ENCODE assay signal across 16 mouse cellular contexts in genomic region chr8:122313310-122313709, GRCm38 (mm10). TPM values are rescaled to one million over a fixed set of nuclear protein-coding genes. Genes with fewer than 3 reads are reported as not detected.
DNase-seq lines count a peak whose midpoint lies in the region; ATAC-seq and TF ChIP-seq lines count a peak whose summit lies in the region.
"Had no signal": no experiment of that assay in that cellular context is flagged by ENCODE, and none has a peak within 500 bp of the region (broad histone marks: within the 10 kb centered on the region; RNA-seq: fewer than 3 reads in every experiment).

No protein-coding gene starts in this region.

- 25% methylated on average over 12 of the region's 12 CpGs for WGBS in heart, embryonic 15.5 days
- WGBS in stomach, embryonic 14.5 days = 37% methylated on average over 12 of the region's 12 CpGs
- 42% methylated on average over 12 of the region's 12 CpGs for WGBS in stomach, postnatal 0 days
- WGBS in liver, embryonic 12.5 days (ENCODE audit: insufficient replicate concordance) = 4% methylated on average over 12 of the region's 12 CpGs

- peak overlapping the region; percentile 46 for H3K27ac ChIP-seq in heart, embryonic 15.5 days
- H3K27ac ChIP-seq in stomach, embryonic 14.5 days (ENCODE audit: low read length) = peak overlapping the region; percentile 12; the same call in 1 of the 2 replicates
- H3K27ac ChIP-seq in stomach, postnatal 0 days (replicated peaks) = no peak overlapping the region
- H3K27ac ChIP-seq in liver, embryonic 12.5 days = peak overlapping the region; percentile 97
- H3K27ac ChIP-seq: embryonic facial prominence, embryonic 15.5 days; hindbrain, embryonic 15.5 days; neural tube, embryonic 15.5 days had no signal

- peaks cover 12% of the 10 kb centered on the region; the same call in 1 of the 2 replicates for H3K36me3 ChIP-seq in heart, embryonic 15.5 days
- no peaks in the 10 kb centered on the region; the same call in 1 of the 2 replicates for H3K36me3 ChIP-seq in stomach, embryonic 14.5 days (ENCODE audit: control insufficient read depth, insufficient read depth, low read length)
- H3K36me3 ChIP-seq in stomach, postnatal 0 days (ENCODE audit: control insufficient read depth, insufficient read depth, low read length) = 0 out of 2 replicates have a peak, but pooled peaks cover under 1% of the 10 kb centered on the region
- peaks cover 98% of the 10 kb centered on the region for H3K36me3 ChIP-seq in liver, embryonic 12.5 days
- H3K36me3 ChIP-seq: embryonic facial prominence, embryonic 15.5 days; hindbrain, embryonic 15.5 days; neural tube, embryonic 15.5 days had no signal

- DNase-seq in heart, postnatal 10 days = no peak
- DNase-seq in stomach, postnatal 0 days (ENCODE audit: low spot score) = no peak
- DNase-seq in right cerebral cortex, postnatal 10 days (ENCODE audit: low spot score in 2 of 2) = no peak
- DNase-seq: adrenal gland, postnatal 10 days; kidney, postnatal 25 days; left cerebral cortex, postnatal 4 days; thymus, postnatal 36 days had no signal

- TF ChIP-seq EP300 in stomach, postnatal 0 days (optimal IDR thresholded peaks at IDR 0.05) = no peak

- no peak overlapping the region for H3K4me3 ChIP-seq in heart, embryonic 15.5 days
- H3K4me3 ChIP-seq in stomach, embryonic 14.5 days (ENCODE audit: low read depth, low read length) = no peak overlapping the region
- no peak overlapping the region for H3K4me3 ChIP-seq in stomach, postnatal 0 days (ENCODE audit: low read depth, low read length)
- peak overlapping the region; percentile 4; the same call in 1 of the 2 replicates for H3K4me3 ChIP-seq in liver, embryonic 12.5 days
- H3K4me3 ChIP-seq: embryonic facial prominence, embryonic 15.5 days; hindbrain, embryonic 15.5 days; neural tube, embryonic 15.5 days had no signal

- no peak overlapping the region for H3K4me2 ChIP-seq in heart, embryonic 15.5 days
- H3K4me2 ChIP-seq in stomach, embryonic 14.5 days (replicated peaks; ENCODE audit: low read depth, low read length) = no peak overlapping the region
- H3K4me2 ChIP-seq in stomach, postnatal 0 days (replicated peaks; ENCODE audit: low read depth) = no peak overlapping the region
- peak overlapping the region; percentile 49 for H3K4me2 ChIP-seq in liver, embryonic 12.5 days
- H3K4me2 ChIP-seq: embryonic facial prominence, embryonic 15.5 days; hindbrain, embryonic 15.5 days; neural tube, embryonic 15.5 days had no signal

- intact Hi-C loops in heart, postnatal 10 days (cut with DNase I) = loop anchor here (2.0 kb wide), 1 partner anchor 29 kb away; no protein-coding TSS in a partner anchor

- no peak for TF ChIP-seq CTCF in stomach, postnatal 0 days (IDR thresholded peaks at IDR 0.05; ENCODE audit: low read depth)

- peak; percentile 23; the same call in 1 of the 2 replicates for ATAC-seq in heart, embryonic 15.5 days (replicated peaks; ENCODE audit: insufficient number of reproducible peaks, insufficient read depth, low FRiP score, low read depth)
- ATAC-seq in stomach, embryonic 14.5 days (ENCODE audit: insufficient number of reproducible peaks, insufficient read depth, low FRiP score, low read depth) = peak; percentile 21; the same call in 1 of the 2 replicates
- no peak for ATAC-seq in stomach, postnatal 0 days (ENCODE audit: low FRiP score, low TSS enrichment)
- peak; percentile 61 for ATAC-seq in liver, embryonic 12.5 days
- no peak for ATAC-seq in inflammation-experienced regulatory T-cells, adult 6 months
- ATAC-seq: lung, postnatal 0 days had no signal

- peak overlapping the region; percentile 9; the same call in 1 of the 2 replicates for H3K9ac ChIP-seq in heart, embryonic 15.5 days
- H3K9ac ChIP-seq in stomach, embryonic 14.5 days (replicated peaks; ENCODE audit: low read depth, low read length) = no peak overlapping the region
- H3K9ac ChIP-seq in stomach, postnatal 0 days (ENCODE audit: low read length) = no peak overlapping the region
- H3K9ac ChIP-seq in liver, embryonic 12.5 days = peak overlapping the region; percentile 76
- H3K9ac ChIP-seq: embryonic facial prominence, embryonic 15.5 days; hindbrain, embryonic 15.5 days; neural tube, embryonic 15.5 days had no signal

- peaks cover 90% of the 10 kb centered on the region for H3K4me1 ChIP-seq in heart, embryonic 15.5 days (replicated peaks)
- peaks cover 37% of the 10 kb centered on the region for H3K4me1 ChIP-seq in stomach, embryonic 14.5 days (ENCODE audit: control insufficient read depth, insufficient read depth, low read length)
- H3K4me1 ChIP-seq in stomach, postnatal 0 days (replicated peaks; ENCODE audit: control insufficient read depth, insufficient read depth) = no peaks in the 10 kb centered on the region
- H3K4me1 ChIP-seq in liver, embryonic 12.5 days = peaks cover 100% of the 10 kb centered on the region
- H3K4me1 ChIP-seq: embryonic facial prominence, embryonic 15.5 days; neural tube, embryonic 15.5 days had no signal

- no peaks in the 10 kb centered on the region for H3K9me3 ChIP-seq in heart, embryonic 15.5 days (replicated peaks)
- H3K9me3 ChIP-seq in stomach, embryonic 14.5 days (ENCODE audit: control insufficient read depth, low read depth, low read length) = no peaks in the 10 kb centered on the region
- no peaks in the 10 kb centered on the region for H3K9me3 ChIP-seq in stomach, postnatal 0 days (ENCODE audit: control insufficient read depth, low read length)
- H3K9me3 ChIP-seq in liver, embryonic 12.5 days (replicated peaks) = no peaks in the 10 kb centered on the region
- H3K9me3 ChIP-seq: embryonic facial prominence, embryonic 15.5 days; hindbrain, embryonic 15.5 days; neural tube, embryonic 15.5 days had no signal

- H3K27me3 ChIP-seq in heart, embryonic 15.5 days = no peaks in the 10 kb centered on the region
- no peaks in the 10 kb centered on the region for H3K27me3 ChIP-seq in stomach, embryonic 14.5 days (ENCODE audit: control insufficient read depth, insufficient read depth, low read length)
- H3K27me3 ChIP-seq in stomach, postnatal 0 days (ENCODE audit: control insufficient read depth, insufficient read depth, low read length) = no peaks in the 10 kb centered on the region
- no peaks in the 10 kb centered on the region for H3K27me3 ChIP-seq in liver, embryonic 12.5 days (replicated peaks)
- H3K27me3 ChIP-seq: embryonic facial prominence, embryonic 15.5 days; hindbrain, embryonic 15.5 days; neural tube, embryonic 15.5 days had no signal

RNA-seq across cellular contexts. Expression of gene Zfpm1, which starts 31.4 kb away (rescaled TPM):
- polyA plus RNA-seq in heart, embryonic 15.5 days (2015; fragmentation: Nextera tagmentation; extraction: Ambion mirVana) = 3.8 and 3.9 TPM in 2 replicates
- 10 to 100 TPM; 35.3 to 38.0 TPM for total RNA-seq in heart, postnatal 10 days (2021)
- polyA plus RNA-seq in stomach, embryonic 14.5 days (2014; fragmentation: Nextera tagmentation; extraction: Ambion mirVana) = 3.1 TPM in 2 replicates
- polyA plus RNA-seq in stomach, postnatal 0 days (2015; fragmentation: Nextera tagmentation; extraction: Ambion mirVana) = 2.3 and 2.8 TPM in 2 replicates
- 27.6 and 28.4 TPM in 2 replicates for polyA plus RNA-seq in liver, embryonic 12.5 days (2016; fragmentation: Nextera tagmentation; extraction: Ambion mirVana)
- 1 to 10 TPM in 2 of 3 experiments, under 1 TPM in 1; 0.65 to 2.6 (median 1.3) TPM for polyA plus RNA-seq in inflammation-experienced regulatory T-cells, adult 6 months (2017; shearing (Covaris generic))

RNA-seq across cellular contexts. Expression of gene Trhr2, which starts 47.2 kb away (rescaled TPM):
- polyA plus RNA-seq in heart, embryonic 15.5 days (2015; fragmentation: Nextera tagmentation; extraction: Ambion mirVana) = not detected in 2 replicates
- not detected for total RNA-seq in heart, postnatal 10 days (2021)
- polyA plus RNA-seq in stomach, embryonic 14.5 days (2014; fragmentation: Nextera tagmentation; extraction: Ambion mirVana) = not detected in 2 replicates
- polyA plus RNA-seq in stomach, postnatal 0 days (2015; fragmentation: Nextera tagmentation; extraction: Ambion mirVana) = not detected in 2 replicates
- polyA plus RNA-seq in liver, embryonic 12.5 days (2016; fragmentation: Nextera tagmentation; extraction: Ambion mirVana) = not detected in 2 replicates
- polyA plus RNA-seq in inflammation-experienced regulatory T-cells, adult 6 months (2017; shearing (Covaris generic)) = not detected
- total RNA-seq: adrenal gland, postnatal 10 days; gastrocnemius, postnatal 4 days had no signal
- polyA plus RNA-seq: lung, postnatal 0 days had no signal

Comparison
In these comparisons a context has a peak if more than half of its experiments do, and no peak if none do; other contexts are left out.
1. ATAC-seq: peak in heart, embryonic 15.5 days (single experiment), stomach, embryonic 14.5 days (single experiment) and liver, embryonic 12.5 days (single experiment); none in stomach, postnatal 0 days (single experiment) and inflammation-experienced regulatory T-cells, adult 6 months (single experiment).
2. H3K9ac ChIP-seq: peak in heart, embryonic 15.5 days (single experiment) and liver, embryonic 12.5 days (single experiment); none in stomach, embryonic 14.5 days (single experiment) and stomach, postnatal 0 days (single experiment).